Mouse (Mus musculus): ENCODE results near the gene Loxl3.
A peak's percentile ranks its signal among the peaks of the same experiment; 100 is the strongest.

Loxl3 gene

GRCm38 (mm10) chr6:83010010-83010409 lies 24.0 kb upstream of the Loxl3 start:
- peak; percentile 86 for TF ChIP-seq GATA4 (IDR thresholded peaks at IDR 0.05; ENCODE audit: insufficient replicate concordance, low read length)

GRCm38 (mm10) chr6:83011255-83011654 lies 22.7 kb upstream of the Loxl3 start:
- TF ChIP-seq GATA4 (IDR thresholded peaks at IDR 0.05; ENCODE audit: insufficient replicate concordance, low read length): no peak

- TF ChIP-seq GATA4 (IDR thresholded peaks at IDR 0.05; ENCODE audit: insufficient replicate concordance, low read length): no peak
These were observed 22.2 kb upstream of the Loxl3 start for GRCm38 (mm10) chr6:83011756-83012155.

- TF ChIP-seq GATA4 (IDR thresholded peaks at IDR 0.05; ENCODE audit: insufficient replicate concordance, low read length): no peak
These were observed 20.5 kb upstream of the Loxl3 start for GRCm38 (mm10) chr6:83013444-83013843.

- no peak for TF ChIP-seq GATA4 (IDR thresholded peaks at IDR 0.05; ENCODE audit: insufficient replicate concordance, low read length)
These were observed 19.2 kb upstream of the Loxl3 start for GRCm38 (mm10) chr6:83014482-83015466.

- TF ChIP-seq GATA4 (IDR thresholded peaks at IDR 0.05; ENCODE audit: insufficient replicate concordance, low read length): no peak
These were observed 18.2 kb upstream of the Loxl3 start for GRCm38 (mm10) chr6:83015749-83016148.

- no peak for TF ChIP-seq GATA4 (IDR thresholded peaks at IDR 0.05; ENCODE audit: insufficient replicate concordance, low read length)
These were observed 16.8 kb upstream of the Loxl3 start for GRCm38 (mm10) chr6:83017190-83017589.

- no peak for TF ChIP-seq GATA4 (IDR thresholded peaks at IDR 0.05; ENCODE audit: insufficient replicate concordance, low read length)
These were observed 14.9 kb upstream of the Loxl3 start for GRCm38 (mm10) chr6:83019044-83019443.

GRCm38 (mm10) chr6:83020121-83020520 lies 13.9 kb upstream of the Loxl3 start:
- no peak for TF ChIP-seq GATA4 (IDR thresholded peaks at IDR 0.05; ENCODE audit: insufficient replicate concordance, low read length)

GRCm38 (mm10) chr6:83020836-83021593 lies 13.0 kb upstream of the Loxl3 start:
- TF ChIP-seq GATA4 (IDR thresholded peaks at IDR 0.05; ENCODE audit: insufficient replicate concordance, low read length): no peak

GRCm38 (mm10) chr6:83023008-83023407 lies 11.0 kb upstream of the Loxl3 start:
- no peak for TF ChIP-seq GATA4 (IDR thresholded peaks at IDR 0.05; ENCODE audit: insufficient replicate concordance, low read length)

GRCm38 (mm10) chr6:83023786-83024185 lies 10.2 kb upstream of the Loxl3 start:
- TF ChIP-seq GATA4 (IDR thresholded peaks at IDR 0.05; ENCODE audit: insufficient replicate concordance, low read length): no peak

GRCm38 (mm10) chr6:83024421-83024820 lies 9.6 kb upstream of the Loxl3 start:
- TF ChIP-seq GATA4 (IDR thresholded peaks at IDR 0.05; ENCODE audit: insufficient replicate concordance, low read length): no peak

GRCm38 (mm10) chr6:83025221-83025620 lies 8.8 kb upstream of the Loxl3 start:
- TF ChIP-seq GATA4 (IDR thresholded peaks at IDR 0.05; ENCODE audit: insufficient replicate concordance, low read length): no peak

GRCm38 (mm10) chr6:83027293-83027692 lies 6.7 kb upstream of the Loxl3 start:
- TF ChIP-seq GATA4 (IDR thresholded peaks at IDR 0.05; ENCODE audit: insufficient replicate concordance, low read length): no peak

- no peak for TF ChIP-seq GATA4 (IDR thresholded peaks at IDR 0.05; ENCODE audit: insufficient replicate concordance, low read length)
These were observed 6.3 kb upstream of the Loxl3 start for GRCm38 (mm10) chr6:83027706-83028105.

Data from liver, adult (tissue).